In the genomic region with DNA sequence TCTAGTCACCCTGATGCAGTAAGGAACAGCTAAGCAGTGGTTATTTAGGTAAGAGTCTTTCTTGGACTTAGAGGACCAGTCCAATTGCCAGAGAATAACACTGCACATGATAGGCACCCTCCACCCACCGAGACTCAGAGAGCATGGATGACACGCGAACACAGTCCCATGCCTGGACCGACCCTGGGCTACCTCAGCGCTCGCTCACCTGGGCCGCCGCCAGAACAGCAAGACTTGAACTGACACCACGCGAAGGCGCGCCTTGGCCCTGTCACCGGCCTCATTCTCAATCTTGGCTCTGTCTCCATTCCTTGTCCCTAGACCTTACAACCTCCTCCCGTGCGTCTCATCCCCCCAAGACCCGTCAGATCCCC, we compare ENCODE assay signal across 7 mouse cellular contexts. TPM values are rescaled to one million over a fixed set of nuclear protein-coding genes. Genes with fewer than 3 reads are reported as not detected.
A peak's percentile ranks its signal among the peaks of the same experiment; 100 is the strongest.
DNase-seq lines count a peak whose midpoint lies in the region; TF ChIP-seq lines count a peak whose summit lies in the region.

No protein-coding gene starts in this region.

- no peaks in the 10 kb centered on the region for H3K9me3 ChIP-seq in ES-E14 (ENCODE audit: control insufficient read depth, insufficient read depth, low read depth, low read length)
- no peaks in the 10 kb centered on the region for H3K9me3 ChIP-seq in erythroblast, embryonic 14.5 days (ENCODE audit: control insufficient read depth, low read length)

- H3K27me3 ChIP-seq in erythroblast, embryonic 14.5 days (ENCODE audit: control insufficient read depth): peaks cover 3% of the 10 kb centered on the region
- no peaks in the 10 kb centered on the region for H3K27me3 ChIP-seq in splenic B cell, adult 2 months (ENCODE audit: control insufficient read depth, insufficient read depth, low read length, poor library complexity, severe bottlenecking)

- H3K4me1 ChIP-seq in ES-E14 (ENCODE audit: control insufficient read depth in 2 of 2, insufficient read depth in 2 of 2, low read length in 2 of 2, poor library complexity in 1 of 2): peaks cover 2 to 7% of the 10 kb centered on the region in 2 experiments; a peak in 1 of 4 replicates
- H3K4me1 ChIP-seq in erythroblast, embryonic 14.5 days (ENCODE audit: control insufficient read depth): peaks cover 61% of the 10 kb centered on the region

- no peak overlapping the region for H3K27ac ChIP-seq in ES-E14 (ENCODE audit: insufficient read depth, low read depth, low read length, poor library complexity, severe bottlenecking)

- in situ Hi-C loops in ES-E14 (cut with MboI; ENCODE audit: low sequenced_read_pairs in 2 of 2, unreplicated experiment in 2 of 2): no loop called here

- peak overlapping the region; percentile 90 for H3K9ac ChIP-seq in ES-E14 (ENCODE audit: insufficient read depth, low read depth, low read length, poor library complexity, severe bottlenecking)

- DNase-seq in ES-E14 (ENCODE audit: low read depth, low spot score): no peak
- peak; percentile 72 to 77 for DNase-seq in adrenal gland, postnatal 36 days
- DNase-seq in heart, postnatal 10 days: peak; percentile 60 to 65
- DNase-seq in kidney, postnatal 4 days: peak; percentile 49 to 62
- peak; percentile 31 to 53 for DNase-seq in lung, postnatal 4 days
- peak; percentile 23 for DNase-seq in splenic B cell, adult 2 months (ENCODE audit: low read depth, low spot score)

- intact Hi-C loops in heart, postnatal 10 days (cut with DNase I): no loop called here

- H3K4me3 ChIP-seq in ES-E14 (ENCODE audit: insufficient read depth in 1 of 2, low read depth in 1 of 2, low read length in 2 of 2, poor library complexity in 1 of 2, severe bottlenecking in 1 of 2): peak overlapping the region; percentile 89 to 98
- peak overlapping the region; percentile 92 for H3K4me3 ChIP-seq in erythroblast, embryonic 14.5 days (replicated peaks)

- no peaks in the 10 kb centered on the region for H3K36me3 ChIP-seq in ES-E14 (ENCODE audit: control insufficient read depth, insufficient read depth, low read length, poor library complexity, severe bottlenecking)
- H3K36me3 ChIP-seq in erythroblast, embryonic 14.5 days (ENCODE audit: control insufficient read depth): peaks cover 33% of the 10 kb centered on the region
- no peaks in the 10 kb centered on the region for H3K36me3 ChIP-seq in splenic B cell, adult 2 months (ENCODE audit: control insufficient read depth, insufficient read depth, low read length, poor library complexity, severe bottlenecking)

TF ChIP-seq in ES-E14, 5 proteins besides CTCF, POLR2A, EP300 and RAD21:
- no peak for TF ChIP-seq ZNF384 (IDR thresholded peaks at IDR 0.05; ENCODE audit: low read depth, low read length)
- no peak for TF ChIP-seq MAFK (IDR thresholded peaks at IDR 0.05; ENCODE audit: insufficient read depth, low read depth, low read length)
- no peak for TF ChIP-seq HCFC1 (IDR thresholded peaks at IDR 0.05; ENCODE audit: borderline replicate concordance, insufficient read depth, low read length)
- TF ChIP-seq ZC3H11A (IDR thresholded peaks at IDR 0.05; ENCODE audit: borderline replicate concordance, low read depth, low read length): no peak
- no peak for TF ChIP-seq CHD2 (IDR thresholded peaks at IDR 0.05; ENCODE audit: low read depth, low read length)

RNA-seq across cellular contexts. Expression of a gene that starts 1.0 kb away (rescaled TPM):
- total RNA-seq in ES-E14 (2012; rRNA removed): 37.2 and 39.7 TPM in 2 replicates
- 10 to 100 TPM; 38.3 to 49.3 TPM for total RNA-seq in adrenal gland, postnatal 36 days (2021)
- 0.53 and 0.75 TPM in 2 replicates for polyA plus RNA-seq in erythroblast, embryonic 14.5 days (2012)
- total RNA-seq in heart, postnatal 10 days (2021): 10 to 100 TPM; 36.3 to 37.1 TPM

RNA-seq across cellular contexts. Expression of a gene that starts 39.5 kb away (rescaled TPM):
- 88.4 and 93.3 TPM in 2 replicates for total RNA-seq in ES-E14 (2012; rRNA removed)
- 10 to 100 TPM; 38.1 to 38.8 TPM for total RNA-seq in adrenal gland, postnatal 36 days (2021)
- polyA plus RNA-seq in erythroblast, embryonic 14.5 days (2012): 155 and 250 TPM in 2 replicates
- total RNA-seq in heart, postnatal 10 days (2021): 10 to 100 TPM; 71.6 to 76.9 TPM
